Mouse (Mus musculus): ENCODE measurements at regions not wholly inside any gene's neighbourhood (a gene's known extent, or its start where the extent isn't known, plus 50 kb on each side); places are given as distances from the start of the nearest gene placed in this dataset.
A peak's percentile ranks its signal among the peaks of the same experiment; 100 is the strongest.

- Histone ChIP-seq H3K4me3 (no peak overlapping the region), H3K27ac (ENCODE audit: poor library complexity, severe bottlenecking) (no peak overlapping the region), H3K4me1 (replicated peaks) (no peaks in the 10 kb centered on the region), H3K9ac (no peak overlapping the region), H3K4me2 (no peak overlapping the region), H3K9me3 (replicated peaks) (no peaks in the 10 kb centered on the region), H3K36me3 (no peaks in the 10 kb centered on the region), H3K27me3 (replicated peaks) (no peaks in the 10 kb centered on the region)
- no peak for ATAC-seq (ENCODE audit: insufficient number of reproducible peaks, low FRiP score)
- 60% methylated on average over 4 of the region's 4 CpGs for WGBS
These were observed 445.9 kb upstream of the Etaa1 start for GRCm38 (mm10) chr11:18399561-18399960.

GRCm38 (mm10) chr11:18396397-18396796 is 442.7 kb upstream of the Etaa1 start:
- H3K27ac ChIP-seq (ENCODE audit: poor library complexity, severe bottlenecking), result no peak overlapping the region
- no peaks in the 10 kb centered on the region for H3K9me3 ChIP-seq (replicated peaks)
- WGBS, result 79% methylated on average over 6 of the region's 6 CpGs
- no peak overlapping the region for H3K4me3 ChIP-seq
- no peak overlapping the region for H3K9ac ChIP-seq
- H3K4me1 ChIP-seq (replicated peaks), result no peaks in the 10 kb centered on the region
- ATAC-seq (ENCODE audit: insufficient number of reproducible peaks, low FRiP score), result no peak
- no peaks in the 10 kb centered on the region for H3K27me3 ChIP-seq (replicated peaks)
- no peak overlapping the region for H3K4me2 ChIP-seq
- no peaks in the 10 kb centered on the region for H3K36me3 ChIP-seq

- Histone ChIP-seq H3K4me2 (no peak overlapping the region), H3K4me1 (replicated peaks) (no peaks in the 10 kb centered on the region)
- no peak for ATAC-seq (ENCODE audit: insufficient number of reproducible peaks, low FRiP score)
These were observed 442.0 kb upstream of the Etaa1 start for GRCm38 (mm10) chr11:18395631-18396030.

GRCm38 (mm10) chr11:18372813-18373332 is 419.2 kb upstream of the Etaa1 start:
- no peak overlapping the region for H3K9ac ChIP-seq
- no peaks in the 10 kb centered on the region for H3K36me3 ChIP-seq
- H3K27me3 ChIP-seq (replicated peaks), result no peaks in the 10 kb centered on the region
- no peaks in the 10 kb centered on the region for H3K9me3 ChIP-seq (replicated peaks)
- H3K4me1 ChIP-seq (replicated peaks), result no peaks in the 10 kb centered on the region
- no peak overlapping the region for H3K4me3 ChIP-seq
- H3K4me2 ChIP-seq, result no peak overlapping the region
- 74% methylated on average over 6 of the region's 6 CpGs for WGBS
- H3K27ac ChIP-seq (ENCODE audit: poor library complexity, severe bottlenecking), result no peak overlapping the region
- ATAC-seq (ENCODE audit: insufficient number of reproducible peaks, low FRiP score), result no peak

More at GRCm38 (mm10) chr11:18395631-18396030, 442.0 kb upstream of the Etaa1 start:
- Histone ChIP-seq H3K36me3 (no peaks in the 10 kb centered on the region), H3K27me3 (replicated peaks) (no peaks in the 10 kb centered on the region), H3K27ac (ENCODE audit: poor library complexity, severe bottlenecking) (no peak overlapping the region), H3K4me3 (no peak overlapping the region), H3K9ac (no peak overlapping the region), H3K9me3 (replicated peaks) (no peaks in the 10 kb centered on the region)
- WGBS, result 73% methylated on average over 4 of the region's 4 CpGs

- no peak for ATAC-seq (ENCODE audit: insufficient number of reproducible peaks, low FRiP score)
These were observed 417.6 kb upstream of the Etaa1 start for GRCm38 (mm10) chr11:18371304-18371703.

GRCm38 (mm10) chr11:18370861-18371260 is 417.2 kb upstream of the Etaa1 start:
- 32% methylated on average over 3 of the region's 3 CpGs for WGBS
- H3K4me1 ChIP-seq (replicated peaks), result no peaks in the 10 kb centered on the region
- no peak overlapping the region for H3K4me2 ChIP-seq
- ATAC-seq (ENCODE audit: insufficient number of reproducible peaks, low FRiP score), result no peak
- H3K9me3 ChIP-seq (replicated peaks), result no peaks in the 10 kb centered on the region
- H3K27me3 ChIP-seq (replicated peaks), result no peaks in the 10 kb centered on the region
- no peak overlapping the region for H3K27ac ChIP-seq (ENCODE audit: poor library complexity, severe bottlenecking)
- no peak overlapping the region for H3K4me3 ChIP-seq
- H3K36me3 ChIP-seq, result no peaks in the 10 kb centered on the region
- no peak overlapping the region for H3K9ac ChIP-seq

More at GRCm38 (mm10) chr11:18371304-18371703, 417.6 kb upstream of the Etaa1 start:
- Histone ChIP-seq H3K36me3 (no peaks in the 10 kb centered on the region), H3K4me1 (replicated peaks) (no peaks in the 10 kb centered on the region), H3K9ac (no peak overlapping the region), H3K27ac (ENCODE audit: poor library complexity, severe bottlenecking) (no peak overlapping the region), H3K9me3 (replicated peaks) (no peaks in the 10 kb centered on the region), H3K4me2 (no peak overlapping the region), H3K4me3 (no peak overlapping the region), H3K27me3 (replicated peaks) (no peaks in the 10 kb centered on the region)
- WGBS, result 17% methylated on average over 3 of the region's 3 CpGs

GRCm38 (mm10) chr11:18354866-18355265 is 401.2 kb upstream of the Etaa1 start:
- H3K4me2 ChIP-seq, result no peak overlapping the region
- 29% methylated on average over 3 of the region's 3 CpGs for WGBS
- H3K36me3 ChIP-seq, result no peaks in the 10 kb centered on the region
- H3K9me3 ChIP-seq (replicated peaks), result no peaks in the 10 kb centered on the region
- no peaks in the 10 kb centered on the region for H3K27me3 ChIP-seq (replicated peaks)
- no peak overlapping the region for H3K4me3 ChIP-seq
- no peak for ATAC-seq (ENCODE audit: insufficient number of reproducible peaks, low FRiP score)
- H3K9ac ChIP-seq, result no peak overlapping the region
- no peak overlapping the region for H3K27ac ChIP-seq (ENCODE audit: poor library complexity, severe bottlenecking)
- H3K4me1 ChIP-seq (replicated peaks), result peaks cover 6% of the 10 kb centered on the region; the same call in 1 of the 2 replicates

GRCm38 (mm10) chr11:18354156-18354555 is 400.5 kb upstream of the Etaa1 start:
- no peak overlapping the region for H3K9ac ChIP-seq
- no peaks in the 10 kb centered on the region for H3K27me3 ChIP-seq (replicated peaks)
- no peak overlapping the region for H3K4me2 ChIP-seq
- no peaks in the 10 kb centered on the region for H3K36me3 ChIP-seq
- H3K27ac ChIP-seq (ENCODE audit: poor library complexity, severe bottlenecking), result no peak overlapping the region
- ATAC-seq (ENCODE audit: insufficient number of reproducible peaks, low FRiP score), result no peak
- H3K9me3 ChIP-seq (replicated peaks), result no peaks in the 10 kb centered on the region
- no peak overlapping the region for H3K4me3 ChIP-seq
- H3K4me1 ChIP-seq (replicated peaks), result peaks cover 6% of the 10 kb centered on the region; the same call in 1 of the 2 replicates
- WGBS, result 75% methylated on average over 4 of the region's 4 CpGs

- H3K27me3 ChIP-seq (replicated peaks), result no peaks in the 10 kb centered on the region
- 82% methylated on average over 3 of the region's 3 CpGs for WGBS
- ATAC-seq (ENCODE audit: insufficient number of reproducible peaks, low FRiP score), result no peak
These were observed 394.2 kb upstream of the Etaa1 start for GRCm38 (mm10) chr11:18347841-18348240.

GRCm38 (mm10) chr11:18313510-18314301 is 360.0 kb upstream of the Etaa1 start:
- Histone ChIP-seq H3K9ac (no peak overlapping the region), H3K27me3 (replicated peaks) (no peaks in the 10 kb centered on the region), H3K4me2 (no peak overlapping the region), H3K4me1 (replicated peaks) (no peaks in the 10 kb centered on the region), H3K27ac (ENCODE audit: poor library complexity, severe bottlenecking) (no peak overlapping the region), H3K9me3 (replicated peaks) (0 out of 2 replicates have a peak, but pooled peaks cover 3% of the 10 kb centered on the region), H3K4me3 (no peak overlapping the region), H3K36me3 (no peaks in the 10 kb centered on the region)
- 67% methylated on average over 8 of the region's 8 CpGs for WGBS
- no peak for ATAC-seq (ENCODE audit: insufficient number of reproducible peaks, low FRiP score)

More at GRCm38 (mm10) chr11:18347841-18348240, 394.2 kb upstream of the Etaa1 start:
- H3K9me3 ChIP-seq (replicated peaks), result no peaks in the 10 kb centered on the region
- no peak overlapping the region for H3K4me2 ChIP-seq
- H3K27ac ChIP-seq (ENCODE audit: poor library complexity, severe bottlenecking), result no peak overlapping the region
- H3K4me3 ChIP-seq, result no peak overlapping the region
- no peak overlapping the region for H3K9ac ChIP-seq
- no peaks in the 10 kb centered on the region for H3K36me3 ChIP-seq
- no peaks in the 10 kb centered on the region for H3K4me1 ChIP-seq (replicated peaks)

GRCm38 (mm10) chr11:18296194-18297125 is 342.8 kb upstream of the Etaa1 start:
- Histone ChIP-seq H3K9ac (no peak overlapping the region), H3K27me3 (replicated peaks) (no peaks in the 10 kb centered on the region), H3K4me1 (replicated peaks) (peaks cover 11% of the 10 kb centered on the region), H3K4me2 (no peak overlapping the region), H3K4me3 (no peak overlapping the region), H3K27ac (ENCODE audit: poor library complexity, severe bottlenecking) (peak overlapping the region; percentile 70), H3K9me3 (replicated peaks) (no peaks in the 10 kb centered on the region), H3K36me3 (no peaks in the 10 kb centered on the region)
- ATAC-seq (ENCODE audit: insufficient number of reproducible peaks, low FRiP score), result peak; percentile 69
- 57% methylated on average over 2 of the region's 2 CpGs for WGBS
